Mouse (Mus musculus) urinary bladder, postnatal 25 days (tissue): ENCODE results near the gene Lzts2.

Experiments used
- DNase-seq: peaks from one replicate; pipeline ENCODE4 v3.0.0; 2022; ENCODE audit warnings: low spot score

Lzts2 gene

DNA sequence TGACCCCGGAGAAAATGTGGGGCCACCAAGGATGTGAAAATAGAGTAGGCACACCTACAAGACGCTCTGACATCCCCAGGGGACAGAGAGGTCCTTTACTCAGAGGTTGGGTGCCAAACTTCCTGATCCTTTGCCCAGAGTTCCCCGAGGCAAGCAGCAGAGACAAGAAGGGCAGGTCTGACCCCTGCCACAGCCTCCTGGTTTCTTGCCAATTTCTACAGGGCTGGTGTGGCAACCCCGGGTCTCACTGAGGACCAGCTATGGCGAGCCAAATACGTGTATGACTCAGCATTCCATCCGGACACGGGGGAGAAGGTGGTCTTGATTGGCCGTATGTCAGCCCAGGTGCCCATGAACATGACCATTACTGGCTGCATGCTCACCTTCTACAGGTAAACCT is 35.3 kb downstream of the Lzts2 start:
- no peak for DNase-seq

GRCm38 (mm10) chr19:45053451-45053850 is 39.2 kb downstream of the Lzts2 start:
- DNase-seq, result no peak

- DNase-seq, result no peak
These were observed 40.9 kb downstream of the Lzts2 start for GRCm38 (mm10) chr19:45054892-45055690.

GRCm38 (mm10) chr19:45056364-45056763 is 42.1 kb downstream of the Lzts2 start:
- no peak for DNase-seq

DNA sequence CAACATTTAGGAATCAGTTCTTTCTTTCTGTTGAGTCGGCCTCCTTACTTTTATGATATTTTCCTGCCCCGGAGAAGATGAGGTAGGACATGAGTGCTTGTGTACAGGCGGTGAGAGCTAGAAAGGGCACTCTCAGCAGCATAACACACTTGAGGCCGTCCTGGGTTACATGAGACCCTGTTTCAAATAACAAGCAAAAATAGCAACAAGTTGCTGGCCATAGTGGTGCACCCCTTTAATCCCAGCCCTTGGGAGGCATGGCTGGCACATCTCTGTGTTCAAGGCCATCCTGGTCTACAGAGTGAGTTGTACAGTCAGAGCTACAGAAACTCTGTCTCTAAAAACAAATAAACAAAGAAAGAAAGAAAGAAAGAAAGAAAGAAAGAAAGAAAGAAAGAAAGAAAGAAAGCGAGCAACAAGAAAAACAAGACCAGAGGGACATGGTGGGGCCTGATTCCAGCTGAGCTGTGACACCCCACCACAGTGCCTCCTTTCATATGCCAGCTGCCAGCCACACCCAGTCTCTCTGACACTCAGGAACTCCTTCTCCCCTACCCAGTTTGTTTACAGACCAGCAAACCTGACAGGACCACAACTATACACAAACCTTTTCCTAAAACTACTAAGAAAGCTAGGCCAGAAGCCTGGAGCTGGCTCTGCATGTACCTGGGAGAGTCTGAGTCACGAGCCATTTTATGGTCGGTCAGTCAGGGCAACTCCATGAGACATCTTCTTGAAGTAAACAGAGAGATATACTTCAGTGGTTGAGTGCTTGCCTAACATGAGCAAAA is 42.9 kb downstream of the Lzts2 start:
- DNase-seq, result no peak

- no peak for DNase-seq
These were observed 43.5 kb downstream of the Lzts2 start for GRCm38 (mm10) chr19:45057724-45058112.

DNA sequence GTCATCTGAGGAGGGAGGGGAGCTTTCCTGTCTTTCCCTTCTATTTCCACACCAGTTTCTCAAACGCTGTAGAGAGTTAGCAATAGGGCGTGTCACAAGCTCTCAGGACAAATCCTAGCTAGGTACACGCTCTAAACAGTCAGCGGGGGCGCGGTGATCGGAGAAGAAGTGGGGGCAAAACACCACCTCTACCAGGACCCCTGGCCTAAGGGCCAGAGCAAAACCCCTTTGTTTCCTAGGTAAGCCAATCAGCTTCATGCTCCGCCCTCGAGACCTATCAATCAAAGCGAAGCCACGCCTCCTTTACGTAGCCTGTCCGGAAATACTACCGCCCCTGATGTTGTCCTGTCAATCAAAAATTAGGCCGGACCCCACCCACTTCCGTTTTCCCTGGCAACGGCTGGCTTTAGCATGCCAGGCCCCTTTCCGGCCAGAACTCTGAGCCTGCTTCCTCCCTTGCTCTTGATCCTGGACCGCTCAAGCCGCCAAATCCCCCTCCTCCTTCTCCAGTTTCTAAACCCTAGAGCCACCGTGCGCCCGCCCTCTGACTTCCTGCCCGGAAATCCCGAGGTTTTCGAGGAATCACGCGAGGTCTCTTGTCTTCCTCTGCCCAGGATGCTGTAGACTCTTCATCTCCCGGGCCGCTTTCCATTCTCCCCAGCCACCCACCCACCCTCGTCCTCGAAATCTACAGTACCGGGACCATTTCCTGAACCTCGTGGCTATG is 44.1 kb downstream of the Lzts2 start:
- DNase-seq, result peak; percentile 84

- no peak for DNase-seq
These were observed 44.6 kb downstream of the Lzts2 start for GRCm38 (mm10) chr19:45058841-45059240.

DNA sequence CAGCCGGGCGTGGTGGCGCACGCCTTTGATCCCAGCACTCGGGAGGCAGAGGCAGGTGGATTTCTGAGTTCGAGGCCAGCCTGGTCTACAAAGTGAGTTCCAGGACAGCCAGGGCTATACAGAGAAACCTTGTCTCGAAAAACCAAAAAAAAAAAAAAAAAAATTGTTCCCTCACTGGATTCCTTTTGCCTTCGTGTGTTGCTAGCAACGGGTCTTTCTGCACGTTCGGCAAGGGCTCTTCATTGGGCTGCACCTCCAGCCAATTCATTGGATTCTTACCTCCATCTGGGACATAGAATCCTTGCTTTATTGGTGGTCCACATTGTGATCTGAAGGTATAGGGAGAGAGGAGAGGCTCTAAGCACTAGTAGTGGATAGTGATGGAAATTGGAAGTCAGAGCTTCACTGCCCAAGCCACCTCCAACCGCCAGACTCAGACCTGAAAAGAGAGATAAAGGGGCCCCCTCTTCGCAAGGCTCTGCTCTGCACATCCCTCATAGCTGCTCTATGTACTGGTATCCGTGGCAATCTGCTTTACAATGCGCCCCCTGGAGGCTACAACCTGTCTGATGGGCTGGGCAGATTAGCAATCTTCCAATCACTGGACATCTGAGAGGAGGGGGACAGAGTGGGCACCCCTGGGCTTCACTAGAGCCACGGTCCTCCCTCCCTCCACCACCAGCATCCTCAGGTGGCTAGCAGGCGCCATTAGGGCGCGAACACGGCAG is 49.5 kb downstream of the Lzts2 start:
- DNase-seq, result peak; percentile 57

DNA sequence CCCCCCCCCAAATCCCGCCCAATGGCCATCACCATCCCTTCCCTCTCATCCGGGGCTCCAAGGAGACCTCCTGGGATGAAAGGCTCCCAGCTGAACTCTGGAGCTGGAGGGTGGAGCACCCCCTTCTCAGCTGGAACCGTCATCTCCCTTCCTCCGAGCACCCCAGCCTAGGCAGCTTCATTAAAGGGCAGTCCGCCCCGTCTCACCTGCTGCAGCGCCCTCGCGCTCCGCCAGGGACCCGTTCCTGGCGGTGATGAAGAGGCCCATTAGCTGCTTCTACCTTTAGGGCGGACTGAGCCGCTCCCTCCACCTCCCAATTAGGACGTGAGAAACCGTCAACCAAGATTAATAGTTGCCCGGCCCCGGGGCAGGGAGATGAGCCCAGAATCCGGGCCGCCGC is 51.0 kb downstream of the Lzts2 start:
- DNase-seq, result no peak

DNA sequence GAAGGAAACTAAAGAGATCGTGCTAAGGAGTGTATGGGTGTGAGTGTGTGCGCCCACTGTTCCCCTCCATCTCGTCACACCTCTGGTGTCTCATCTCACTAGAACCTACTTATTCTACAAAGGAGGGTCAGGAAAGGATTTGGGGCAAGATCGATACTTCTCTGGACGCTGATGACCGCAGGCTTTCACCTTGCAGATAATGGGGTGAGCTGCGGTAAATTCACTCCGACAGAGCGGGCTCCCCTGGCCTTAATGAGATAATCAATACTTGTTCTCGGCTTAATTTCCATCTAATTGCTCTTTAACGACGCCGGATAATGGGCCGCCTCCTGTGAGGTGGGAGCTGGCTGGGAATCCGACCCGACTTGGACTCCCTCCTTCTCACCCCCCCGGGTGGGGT is 53.0 kb downstream of the Lzts2 start:
- DNase-seq, result no peak

DNA sequence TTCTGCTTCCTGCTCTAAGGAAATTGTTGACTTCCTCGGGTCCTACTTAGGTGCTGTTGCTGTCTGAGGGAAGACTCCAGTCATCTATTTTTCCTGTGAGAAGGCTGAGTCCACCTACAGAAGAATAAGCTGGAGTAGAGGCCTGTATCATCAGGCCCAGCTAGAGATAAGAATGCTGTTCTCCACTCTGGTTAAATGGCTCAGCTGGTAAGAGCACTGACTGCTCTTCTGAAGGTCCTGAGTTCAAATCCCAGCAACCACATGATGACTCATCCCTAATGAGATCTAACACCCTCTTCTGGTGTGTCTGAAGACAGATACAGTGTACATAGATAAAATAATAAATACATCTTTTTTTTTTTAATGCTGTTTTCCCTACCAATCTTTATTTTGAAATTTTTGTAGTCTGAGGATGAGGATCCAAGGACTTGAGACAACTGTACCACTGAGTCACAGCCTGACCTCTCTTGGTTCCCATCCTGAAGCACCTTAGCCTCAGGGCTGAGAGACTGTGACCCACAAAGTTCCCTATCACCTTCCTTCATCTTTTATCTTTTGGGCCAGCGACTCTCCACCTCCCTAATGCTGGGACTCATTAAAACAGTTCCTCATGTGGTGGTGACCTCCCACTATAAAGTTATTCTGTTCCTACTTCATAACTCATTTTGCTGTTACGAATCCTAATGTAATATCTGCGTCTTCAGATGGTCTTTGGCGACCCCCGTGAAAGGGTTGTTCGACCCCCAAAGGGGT is 53.7 kb downstream of the Lzts2 start:
- DNase-seq, result no peak

DNA sequence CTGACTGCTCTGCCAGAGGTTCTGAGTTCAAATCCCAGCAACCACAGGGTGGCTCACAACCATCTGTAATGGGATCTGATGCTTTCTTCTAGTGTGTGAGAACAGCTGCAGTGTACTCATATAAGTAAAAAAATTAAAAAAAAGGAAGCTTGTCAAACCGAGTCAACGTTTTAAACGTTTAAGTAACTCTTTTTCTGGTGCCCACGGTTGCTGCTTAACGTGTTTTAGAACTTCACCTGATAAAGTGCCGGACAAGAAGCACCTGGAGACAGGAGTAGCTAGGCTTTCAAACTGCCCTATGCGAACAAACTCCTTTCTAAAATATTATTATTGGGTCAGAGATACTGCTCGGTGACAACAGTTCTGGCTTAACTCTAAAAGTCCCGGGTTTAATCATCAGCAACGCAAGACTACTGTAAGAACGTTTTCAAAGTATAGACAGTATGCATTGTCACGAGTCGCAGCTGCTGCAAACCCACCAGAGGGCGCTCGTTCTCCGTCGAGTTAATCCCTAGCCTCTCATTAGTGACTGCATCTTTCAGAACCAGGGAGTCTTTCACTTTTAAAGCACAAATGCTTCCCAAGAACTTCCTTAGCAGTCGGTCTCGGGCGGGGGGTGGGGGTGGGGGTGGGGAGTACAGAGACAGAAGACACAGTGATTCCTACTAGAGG is 59.8 kb downstream of the Lzts2 start:
- peak; percentile 91 for DNase-seq

GRCm38 (mm10) chr19:45074580-45075322 is 60.5 kb downstream of the Lzts2 start, which contains the start of gene Kazald1:
Gene Kazald1 (plus strand): TSS chr19:45075241.
- DNase-seq, result peak; percentile 93

DNA sequence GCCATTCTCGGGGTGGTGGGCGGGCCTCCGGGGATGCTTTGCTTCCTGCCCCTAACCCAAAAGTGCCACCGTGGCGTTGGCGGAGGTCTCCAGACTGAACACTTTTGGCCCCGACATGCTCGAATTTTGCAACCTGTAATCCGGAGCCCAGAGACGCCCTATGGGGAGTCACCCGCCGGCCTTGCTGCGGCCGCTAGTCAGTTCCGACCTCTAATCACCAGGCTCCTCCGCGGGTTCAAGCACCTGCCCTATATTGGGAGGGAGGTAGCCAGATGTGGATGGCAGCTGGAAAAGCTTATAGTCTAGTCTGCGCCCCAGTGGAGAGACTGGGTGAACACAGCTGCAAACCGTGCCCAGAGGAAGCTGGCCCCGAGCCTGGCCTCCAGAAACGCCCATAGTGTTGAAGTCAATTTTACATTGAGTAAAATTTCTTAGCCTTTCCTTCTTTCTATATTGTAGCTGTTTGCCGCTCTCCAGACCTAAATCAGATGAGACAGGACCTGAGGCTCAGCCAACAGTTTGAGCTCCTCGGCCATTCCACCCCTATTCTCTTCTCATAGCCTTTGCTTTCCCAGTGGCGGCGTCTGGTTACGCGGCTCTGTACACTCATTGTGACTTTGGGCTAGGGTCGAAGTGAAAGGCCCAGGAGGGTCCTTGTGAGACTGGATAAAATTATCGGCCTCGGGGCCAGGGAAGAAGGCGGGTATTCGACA is 61.3 kb downstream of the Lzts2 start:
- DNase-seq, result no peak

GRCm38 (mm10) chr19:45076036-45076575 is 61.9 kb downstream of the Lzts2 start:
- no peak for DNase-seq
